Mouse (Mus musculus) midbrain, embryonic 14.5 days (tissue): ENCODE measurements around the gene Uvrag. TPM values are rescaled to one million over a fixed set of nuclear protein-coding genes. Genes with fewer than 3 reads are reported as not detected.

ENCODE experiments used
- ATAC-seq: fragments of 200-750 bp; cut with Nextera tagmentation; 2 replicates; pipeline ENCODE4 v1.8.0; 2017; ENCODE audit warnings: moderate number of reproducible peaks, moderate library complexity; ENCODE audit not compliant: low FRiP score, low TSS enrichment
- DNase-seq: peaks from one replicate; pipeline ENCODE4 v3.0.0-alpha.2; 2015
- H3K27ac ChIP-seq: fragments of 300-500 bp; sonication (generic); replicated peaks from 2 replicates; pipeline ENCODE4 v1.5.1; 2014; ENCODE audit warnings: mild to moderate bottlenecking, low read depth, low read length, moderate library complexity
- H3K27me3 ChIP-seq: fragments of 300-500 bp; sonication (generic); 2 replicates; pipeline ENCODE4 v1.6.1; 2014; ENCODE audit warnings: low read length, control low read depth, mixed read lengths; ENCODE audit not compliant: control insufficient read depth, insufficient read depth
- H3K36me3 ChIP-seq: fragments of 300-500 bp; sonication (generic); 2 replicates; pipeline ENCODE4 v1.6.1; 2014; ENCODE audit warnings: low read length, control low read depth; ENCODE audit not compliant: control insufficient read depth, insufficient read depth
- H3K4me1 ChIP-seq: fragments of 300-500 bp; sonication (generic); 2 replicates; pipeline ENCODE4 v1.6.1; 2014; ENCODE audit warnings: mild to moderate bottlenecking, antibody characterized with exemption, low read length, control low read depth; ENCODE audit not compliant: control insufficient read depth, insufficient read depth
- H3K4me2 ChIP-seq: fragments of 300-500 bp; sonication (generic); 2 replicates; pipeline ENCODE4 v1.6.1; 2014; ENCODE audit warnings: mild to moderate bottlenecking, low read length, moderate library complexity
- H3K4me3 ChIP-seq: fragments of 300-500 bp; sonication (generic); replicated peaks from 2 replicates; pipeline ENCODE4 v1.5.1; 2014; ENCODE audit warnings: low read depth, low read length
- H3K9ac ChIP-seq: fragments of 300-500 bp; sonication (generic); replicated peaks from 2 replicates; pipeline ENCODE4 v1.6.1; 2014; ENCODE audit warnings: mild to moderate bottlenecking, low read length, moderate library complexity
- H3K9me3 ChIP-seq: fragments of 300-500 bp; sonication (generic); 2 replicates; pipeline ENCODE4 v1.6.1; 2016; ENCODE audit warnings: low read length, control low read depth, mixed read lengths; ENCODE audit not compliant: control insufficient read depth
- WGBS: fragments of 180-500 bp; shearing (Covaris S2); extraction: QIAGEN DNeasy Blood & Tissue Kit; methylation state at CpG from one replicate; pipeline ENCODE4 v1.1.7; 2014; 5-methylcytosine and 5-hydroxymethylcytosine counted together
- polyA plus RNA-seq: library from polyadenylated mRNA; unstranded; fragments of >200 nt; fragmentation: Nextera tagmentation; extraction: Ambion mirVana; gene quantifications from 2 replicates; pipeline ENCODE4 v1.2.1, GENCODE M21; 2014

The Uvrag gene
- polyA plus RNA-seq, 1 experiment from 2014 or later, result 21.0 TPM

DNA sequence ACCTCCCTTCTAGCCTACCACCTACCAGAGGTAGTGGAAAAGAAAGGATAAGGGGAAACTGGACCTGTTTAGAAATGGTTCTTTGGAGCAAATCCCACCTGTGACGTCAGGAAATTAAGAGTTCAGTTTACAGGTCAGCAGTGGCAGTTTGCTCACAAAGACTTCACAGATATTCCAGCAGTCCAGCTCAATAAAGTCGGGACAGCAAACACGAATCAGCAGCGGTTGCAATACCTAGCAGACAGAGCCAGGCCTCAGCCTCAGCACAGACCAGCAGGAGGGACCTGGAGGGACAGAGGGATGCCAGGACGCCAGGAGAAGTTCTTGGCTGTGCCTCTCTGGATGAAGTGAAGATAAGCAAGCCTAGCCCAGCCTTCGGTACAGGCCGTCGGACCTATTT, 108.9 kb downstream of the Uvrag start:
- Histone ChIP-seq H3K9me3 (no peaks in the 10 kb centered on the region), H3K9ac (no peak overlapping the region), H3K36me3 (no peaks in the 10 kb centered on the region), H3K4me1 (no peaks in the 10 kb centered on the region), H3K4me2 (no peak overlapping the region), H3K27ac (no peak overlapping the region), H3K27me3 (no peaks in the 10 kb centered on the region), H3K4me3 (no peak overlapping the region)
- DNase-seq, result no peak
- ATAC-seq, result no peak
- 94% methylated on average over 8 of the region's 8 CpGs for WGBS

DNA sequence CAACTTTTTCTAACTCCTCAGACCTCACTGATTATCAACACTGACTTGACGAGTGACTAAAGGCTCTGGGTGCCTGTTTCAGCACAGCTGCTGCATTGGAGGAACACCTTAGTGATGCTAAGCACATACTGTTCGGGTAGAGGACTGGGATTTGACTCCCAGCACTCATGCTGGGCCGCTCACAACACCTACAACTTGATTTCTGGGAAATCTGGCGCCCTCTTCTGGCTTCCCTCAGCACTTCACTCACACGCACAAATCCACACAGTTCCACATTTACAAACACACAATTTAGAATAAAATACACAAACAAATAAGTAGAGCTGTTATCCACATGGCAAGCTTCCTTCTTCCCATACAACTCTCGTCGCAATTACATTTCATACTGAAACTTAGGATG, 112.8 kb downstream of the Uvrag start:
- ATAC-seq (no peak), DNase-seq (no peak)
- Histone ChIP-seq H3K9me3 (no peaks in the 10 kb centered on the region), H3K27me3 (no peaks in the 10 kb centered on the region), H3K4me3 (no peak overlapping the region), H3K4me1 (no peaks in the 10 kb centered on the region), H3K36me3 (no peaks in the 10 kb centered on the region), H3K27ac (no peak overlapping the region), H3K9ac (no peak overlapping the region), H3K4me2 (no peak overlapping the region)
- WGBS, result 86% methylated on average over 7 of the region's 7 CpGs

- H3K9me3 ChIP-seq, result no peaks in the 10 kb centered on the region
These were observed 113.8 kb downstream of the Uvrag start for GRCm38 (mm10) chr7:99027185-99027584.

DNA sequence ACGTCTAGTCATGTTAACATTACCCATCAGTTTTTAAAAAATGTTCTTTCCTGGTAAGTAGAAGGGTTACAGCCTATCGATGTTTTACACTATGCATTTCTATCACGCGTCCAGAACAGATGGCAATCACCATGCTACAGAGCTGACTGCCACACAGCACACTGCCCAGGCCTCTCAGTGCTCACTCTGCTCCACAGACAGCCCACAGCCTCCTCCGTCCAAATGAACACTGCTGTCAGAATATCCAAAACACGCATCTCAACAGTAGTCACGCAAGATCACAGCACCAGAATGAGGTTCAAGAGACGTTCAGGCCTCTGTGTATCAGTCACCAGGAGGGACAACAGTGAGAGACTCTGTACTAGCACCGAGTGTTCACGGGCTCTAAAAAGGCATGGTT, 115.0 kb downstream of the Uvrag start:
- no peak for ATAC-seq
- DNase-seq, result no peak
- H3K27me3 ChIP-seq, result no peaks in the 10 kb centered on the region
- no peaks in the 10 kb centered on the region for H3K36me3 ChIP-seq
- no peaks in the 10 kb centered on the region for H3K9me3 ChIP-seq
- 91% methylated on average over 10 of the region's 10 CpGs for whole genome bisulfite sequencing
- H3K9ac ChIP-seq, result no peak overlapping the region
- no peaks in the 10 kb centered on the region for H3K4me1 ChIP-seq
- H3K27ac ChIP-seq, result no peak overlapping the region
- no peak overlapping the region for H3K4me2 ChIP-seq
- H3K4me3 ChIP-seq, result no peak overlapping the region

More at GRCm38 (mm10) chr7:99027185-99027584, 113.8 kb downstream of the Uvrag start:
- Histone ChIP-seq H3K4me1 (no peaks in the 10 kb centered on the region), H3K9ac (no peak overlapping the region), H3K36me3 (no peaks in the 10 kb centered on the region), H3K27ac (no peak overlapping the region), H3K4me3 (no peak overlapping the region), H3K4me2 (no peak overlapping the region), H3K27me3 (no peaks in the 10 kb centered on the region)
- ATAC-seq, result no peak
- WGBS, result 86% methylated on average over 5 of the region's 5 CpGs
- no peak for DNase-seq

- Histone ChIP-seq H3K36me3 (no peaks in the 10 kb centered on the region), H3K9ac (no peak overlapping the region), H3K9me3 (no peaks in the 10 kb centered on the region), H3K4me1 (no peaks in the 10 kb centered on the region), H3K4me2 (no peak overlapping the region), H3K27ac (no peak overlapping the region), H3K27me3 (no peaks in the 10 kb centered on the region), H3K4me3 (no peak overlapping the region)
- 93% methylated on average over 7 of the region's 7 CpGs for WGBS
- ATAC-seq, result no peak
- no peak for DNase-seq
These were observed 115.7 kb downstream of the Uvrag start for GRCm38 (mm10) chr7:99025265-99025664.

GRCm38 (mm10) chr7:99024791-99025190, 116.2 kb downstream of the Uvrag start:
- Histone ChIP-seq H3K27ac (no peak overlapping the region), H3K4me2 (no peak overlapping the region), H3K27me3 (no peaks in the 10 kb centered on the region), H3K9ac (no peak overlapping the region), H3K4me3 (no peak overlapping the region), H3K9me3 (no peaks in the 10 kb centered on the region), H3K36me3 (no peaks in the 10 kb centered on the region), H3K4me1 (no peaks in the 10 kb centered on the region)
- ATAC-seq (no peak), DNase-seq (no peak)
- 94% methylated on average over 6 of the region's 6 CpGs for WGBS

DNA sequence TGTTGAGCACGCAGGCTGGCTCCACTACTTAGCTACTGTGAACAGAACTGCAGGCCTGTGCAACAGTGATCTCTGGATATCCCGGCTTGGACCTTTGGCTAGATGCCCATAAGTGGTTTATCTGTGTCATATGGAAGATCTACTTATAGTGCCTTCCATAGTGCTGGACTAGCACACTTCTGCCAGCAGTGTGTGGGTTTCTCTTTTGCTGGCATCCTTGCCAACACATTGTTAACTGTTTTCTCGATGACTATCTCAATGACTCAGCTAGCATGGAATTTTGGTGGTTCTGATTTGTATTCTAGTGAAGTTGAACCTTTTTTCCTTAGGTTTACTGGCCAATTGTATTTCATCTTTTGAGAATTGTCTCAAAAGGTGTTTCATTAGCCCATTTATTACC, 117.0 kb downstream of the Uvrag start:
- Histone ChIP-seq H3K9me3 (no peaks in the 10 kb centered on the region), H3K27ac (no peak overlapping the region)
- no peak for DNase-seq

GRCm38 (mm10) chr7:99021277-99021676, 119.7 kb downstream of the Uvrag start:
- 51% methylated on average over 4 of the region's 4 CpGs for WGBS
- Histone ChIP-seq H3K27me3 (no peaks in the 10 kb centered on the region), H3K9ac (no peak overlapping the region), H3K9me3 (no peaks in the 10 kb centered on the region), H3K36me3 (no peaks in the 10 kb centered on the region), H3K4me3 (no peak overlapping the region), H3K27ac (no peak overlapping the region), H3K4me1 (no peaks in the 10 kb centered on the region), H3K4me2 (no peak overlapping the region)
- peak; percentile 16 for DNase-seq
- no peak for ATAC-seq

More for the DNA sequence above, 117.0 kb downstream of the Uvrag start:
- H3K36me3 ChIP-seq, result no peaks in the 10 kb centered on the region
- H3K4me2 ChIP-seq, result no peak overlapping the region
- WGBS, result 95% methylated on average over 3 of the region's 3 CpGs
- H3K9ac ChIP-seq, result no peak overlapping the region
- no peaks in the 10 kb centered on the region for H3K27me3 ChIP-seq
- ATAC-seq, result no peak
- no peaks in the 10 kb centered on the region for H3K4me1 ChIP-seq
- no peak overlapping the region for H3K4me3 ChIP-seq

- no peak for ATAC-seq
These were observed 120.6 kb downstream of the Uvrag start for GRCm38 (mm10) chr7:99020353-99020752.

More at GRCm38 (mm10) chr7:99020353-99020752, 120.6 kb downstream of the Uvrag start:
- Histone ChIP-seq H3K4me3 (no peak overlapping the region), H3K27ac (no peak overlapping the region), H3K36me3 (no peaks in the 10 kb centered on the region), H3K4me2 (no peak overlapping the region), H3K9ac (no peak overlapping the region), H3K4me1 (no peaks in the 10 kb centered on the region), H3K9me3 (no peaks in the 10 kb centered on the region), H3K27me3 (no peaks in the 10 kb centered on the region)
- WGBS, result 80% methylated on average over 4 of the region's 4 CpGs
- no peak for DNase-seq
